Mouse (Mus musculus): ENCODE data around the gene Babam2.

DNA sequence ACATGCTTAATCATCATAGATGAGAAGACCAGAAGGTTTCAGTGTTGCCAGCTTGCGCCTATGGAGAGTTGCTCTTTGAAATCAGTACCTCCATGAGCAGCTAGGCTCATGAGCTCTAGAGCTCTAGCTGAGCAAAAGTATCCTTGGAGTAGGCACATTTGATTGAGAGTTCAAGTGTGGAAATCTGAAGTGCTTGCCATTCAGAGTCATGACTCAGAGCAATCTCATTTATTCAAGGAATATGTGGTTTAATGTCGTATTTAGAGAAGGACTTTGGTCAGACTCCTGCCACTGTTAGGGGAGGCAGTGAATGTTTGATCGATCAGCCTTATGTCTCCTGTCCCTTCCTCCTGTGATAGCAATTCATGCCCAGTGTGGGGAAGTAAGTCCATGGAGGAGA is 147.4 kb downstream of the Babam2 start:
- no peak for TF ChIP-seq CTCF (IDR thresholded peaks at IDR 0.05; ENCODE audit: low read depth)
- TF ChIP-seq EP300 (IDR thresholded peaks at IDR 0.05; ENCODE audit: low read depth), result no peak
